Mouse (Mus musculus): ENCODE results near the gene Gm13304. TPM values are rescaled to one million over a fixed set of nuclear protein-coding genes. Genes with fewer than 3 reads are reported as not detected.
"Not testable (repeated sequence)": the region's sequence is repeated elsewhere in the genome, so short reads cannot be mapped to it uniquely, and the experiment has no call there.

Gm13304 gene
- polyA plus RNA-seq (2015; fragmentation: Nextera tagmentation; extraction: Ambion mirVana), result 5.7 and 12.4 TPM in 2 replicates

- not testable (repeated sequence) for H3K27me3 ChIP-seq (replicated peaks; ENCODE audit: control insufficient read depth, insufficient read depth, low read length); H3K4me3 ChIP-seq (ENCODE audit: low read depth, low read length); H3K36me3 ChIP-seq (ENCODE audit: control insufficient read depth, insufficient read depth); H3K9ac ChIP-seq (ENCODE audit: low read depth, low read length); H3K27ac ChIP-seq (ENCODE audit: low read depth, low read length); H3K4me1 ChIP-seq (replicated peaks; ENCODE audit: control insufficient read depth, insufficient read depth, low read length); ATAC-seq; H3K4me2 ChIP-seq (replicated peaks; ENCODE audit: low read depth); H3K9me3 ChIP-seq (ENCODE audit: control insufficient read depth)
- no CpG with 5 or more reads among the region's 5 CpGs for WGBS
These were observed at the start of gene Gm13304 for GRCm38 (mm10) chr4:42114517-42114916. Gene Gm13304, plus strand, starts transcription at chr4:42114817.

- not testable (repeated sequence) for H3K4me2 ChIP-seq (replicated peaks; ENCODE audit: low read depth); H3K4me3 ChIP-seq (ENCODE audit: low read depth, low read length); H3K9ac ChIP-seq (ENCODE audit: low read depth, low read length); H3K9me3 ChIP-seq (ENCODE audit: control insufficient read depth); H3K27ac ChIP-seq (ENCODE audit: low read depth, low read length); H3K36me3 ChIP-seq (ENCODE audit: control insufficient read depth, insufficient read depth); H3K4me1 ChIP-seq (replicated peaks; ENCODE audit: control insufficient read depth, insufficient read depth, low read length); H3K27me3 ChIP-seq (replicated peaks; ENCODE audit: control insufficient read depth, insufficient read depth, low read length); ATAC-seq
- WGBS, result no CpG with 5 or more reads among the region's 2 CpGs
These were observed 23.7 kb upstream of the Gm13304 start, which contains the start of gene Gm3893 for GRCm38 (mm10) chr4:42090907-42091306. Gene Gm3893, plus strand, starts transcription at chr4:42091207.

DNA sequence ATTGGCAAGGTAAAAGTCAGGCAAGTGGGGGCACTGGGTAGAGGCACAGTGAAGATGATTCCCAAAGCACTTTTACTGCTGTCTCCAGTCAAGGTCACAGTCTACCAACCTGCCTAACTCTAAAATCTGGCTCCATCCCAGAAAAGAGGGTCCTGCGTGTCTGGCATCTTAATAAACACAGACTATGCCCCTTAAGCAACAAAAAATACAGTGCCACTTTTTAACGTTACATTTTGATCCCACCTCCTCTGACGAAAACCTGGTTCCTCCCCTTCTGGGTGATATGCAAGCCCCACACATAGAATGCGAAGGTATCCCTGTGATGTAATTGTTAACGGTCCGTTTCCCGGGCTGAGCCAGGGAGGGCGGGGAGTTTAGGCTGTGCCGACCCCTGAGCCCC, 38.5 kb downstream of the Gm13304 start, which contains the start of gene Gm13306:
Gene Gm13306, plus strand, starts transcription at position 301 of the 400 bp plus-strand sequence.
- not testable (repeated sequence) for H3K4me2 ChIP-seq (replicated peaks; ENCODE audit: low read depth); H3K9me3 ChIP-seq (ENCODE audit: control insufficient read depth); ATAC-seq; H3K36me3 ChIP-seq (ENCODE audit: control insufficient read depth, insufficient read depth); H3K27ac ChIP-seq (ENCODE audit: low read depth, low read length); H3K4me3 ChIP-seq (ENCODE audit: low read depth, low read length); H3K27me3 ChIP-seq (replicated peaks; ENCODE audit: control insufficient read depth, insufficient read depth, low read length); H3K9ac ChIP-seq (ENCODE audit: low read depth, low read length); H3K4me1 ChIP-seq (replicated peaks; ENCODE audit: control insufficient read depth, insufficient read depth, low read length)
- WGBS, result no CpG with 5 or more reads among the region's 9 CpGs

Other genes starting within 250 kb of the Gm13304 start
- gene Gm21541, start 211.2 kb upstream of the Gm13304 start, polyA plus RNA-seq (2015; fragmentation: Nextera tagmentation; extraction: Ambion mirVana), result 33.6 and 33.7 TPM in 2 replicates
- 1.3 and 1.4 TPM in 2 replicates for gene Gm20878, start 173.2 kb upstream of the Gm13304 start, polyA plus RNA-seq (2015; fragmentation: Nextera tagmentation; extraction: Ambion mirVana)
- 0.09 TPM in 1 of 2 replicates, not detected in the other for gene Fam205a4, start 148.8 kb upstream of the Gm13304 start, polyA plus RNA-seq (2015; fragmentation: Nextera tagmentation; extraction: Ambion mirVana)
- not detected in 2 replicates for gene Gm21093, start 80.1 kb upstream of the Gm13304 start, polyA plus RNA-seq (2015; fragmentation: Nextera tagmentation; extraction: Ambion mirVana)
- not detected in 2 replicates for gene Gm3893, start 23.6 kb upstream of the Gm13304 start, polyA plus RNA-seq (2015; fragmentation: Nextera tagmentation; extraction: Ambion mirVana)
- gene Gm13306, start 38.6 kb downstream of the Gm13304 start, polyA plus RNA-seq (2015; fragmentation: Nextera tagmentation; extraction: Ambion mirVana), result 0.48 TPM in 1 of 2 replicates, not detected in the other
- gene Gm13305, start 53.8 kb downstream of the Gm13304 start, polyA plus RNA-seq (2015; fragmentation: Nextera tagmentation; extraction: Ambion mirVana), result not detected in 2 replicates
- gene Gm10600, start 125.8 kb downstream of the Gm13304 start, polyA plus RNA-seq (2015; fragmentation: Nextera tagmentation; extraction: Ambion mirVana), result not detected in 2 replicates
- 3.2 TPM in 1 of 2 replicates, not detected in the other for gene Ccl21b, start 140.9 kb downstream of the Gm13304 start, polyA plus RNA-seq (2015; fragmentation: Nextera tagmentation; extraction: Ambion mirVana)
- gene Gm21953, start 179.4 kb downstream of the Gm13304 start, polyA plus RNA-seq (2015; fragmentation: Nextera tagmentation; extraction: Ambion mirVana), result 0.66 TPM in 1 of 2 replicates, not detected in the other
- 0.05 TPM in 1 of 2 replicates, not detected in the other for gene Fam205a3, start 203.5 kb downstream of the Gm13304 start, polyA plus RNA-seq (2015; fragmentation: Nextera tagmentation; extraction: Ambion mirVana)